Mouse (Mus musculus) retina, embryonic 14.5 days (tissue): ENCODE measurements around the gene Ucp3.

ENCODE experiments used
- DNase-seq: peaks from one replicate; pipeline ENCODE4 v3.0.0-alpha.2; 2015; ENCODE audit warnings: low spot score

Gene Ucp3

DNA sequence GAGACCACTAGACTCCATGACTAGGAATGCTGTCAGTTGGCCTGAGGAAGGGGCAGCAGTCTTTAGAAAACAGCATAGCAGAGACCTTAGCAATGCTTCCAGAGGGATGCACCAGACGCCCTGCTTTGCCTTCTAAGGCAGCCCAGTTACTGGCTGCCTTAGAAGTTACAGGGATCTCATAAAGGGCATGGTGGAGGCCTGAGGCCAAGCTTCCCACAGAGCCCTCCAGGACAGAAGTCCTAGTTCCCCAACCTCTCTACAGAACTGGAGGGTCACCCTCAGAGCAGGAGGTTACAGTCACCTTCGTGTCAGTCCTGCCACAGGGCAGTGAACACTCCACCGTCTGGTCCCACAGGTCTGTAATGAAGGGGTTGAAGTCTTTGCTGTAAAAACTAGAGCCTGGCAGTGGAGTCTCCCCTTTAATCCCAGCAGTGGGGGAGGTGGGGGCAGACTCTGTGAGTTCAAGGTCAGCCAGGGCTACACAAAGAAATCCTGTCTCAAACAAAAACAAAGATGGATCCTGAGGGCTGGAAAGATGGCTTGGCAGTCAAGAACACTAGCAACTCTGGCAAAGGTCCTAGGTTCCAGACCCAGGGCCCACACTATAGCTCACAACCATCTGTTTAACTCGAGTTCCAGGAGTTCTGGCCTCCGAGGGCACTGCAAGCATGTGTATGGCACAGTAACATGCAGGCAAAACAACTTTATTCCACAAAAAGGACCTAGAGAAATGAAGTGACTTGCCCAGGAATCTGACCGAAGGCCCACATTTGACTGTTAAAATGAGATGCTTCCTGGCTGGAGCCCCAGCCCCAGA, 28.4 kb downstream of the Ucp3 start:
- no peak for DNase-seq

DNA sequence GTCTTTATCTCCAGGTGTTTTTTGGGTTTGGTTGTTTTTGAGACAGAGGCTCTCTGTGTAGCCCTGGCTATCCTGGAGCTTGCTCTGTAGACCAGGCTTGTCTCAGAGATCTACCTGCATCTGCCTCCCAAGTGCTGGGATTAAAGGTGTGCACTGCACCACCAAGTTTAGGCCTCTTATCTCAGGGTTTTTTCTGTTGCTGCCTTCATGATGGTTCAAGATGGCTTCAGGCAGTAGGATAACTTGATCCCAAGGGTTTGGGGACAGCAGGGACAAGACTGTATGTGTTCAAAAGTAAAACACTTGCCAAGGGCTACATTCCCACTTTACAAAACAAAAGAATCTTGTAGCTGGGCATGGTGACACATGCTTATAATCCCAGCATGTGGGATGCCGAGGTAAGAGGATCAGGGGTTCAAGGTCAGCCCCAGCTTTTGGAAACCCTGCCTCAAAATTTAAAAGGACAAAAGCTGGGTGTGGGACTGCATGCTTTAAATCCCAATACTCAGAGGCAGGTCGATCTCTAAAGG, 29.1 kb downstream of the Ucp3 start:
- DNase-seq = no peak

DNA sequence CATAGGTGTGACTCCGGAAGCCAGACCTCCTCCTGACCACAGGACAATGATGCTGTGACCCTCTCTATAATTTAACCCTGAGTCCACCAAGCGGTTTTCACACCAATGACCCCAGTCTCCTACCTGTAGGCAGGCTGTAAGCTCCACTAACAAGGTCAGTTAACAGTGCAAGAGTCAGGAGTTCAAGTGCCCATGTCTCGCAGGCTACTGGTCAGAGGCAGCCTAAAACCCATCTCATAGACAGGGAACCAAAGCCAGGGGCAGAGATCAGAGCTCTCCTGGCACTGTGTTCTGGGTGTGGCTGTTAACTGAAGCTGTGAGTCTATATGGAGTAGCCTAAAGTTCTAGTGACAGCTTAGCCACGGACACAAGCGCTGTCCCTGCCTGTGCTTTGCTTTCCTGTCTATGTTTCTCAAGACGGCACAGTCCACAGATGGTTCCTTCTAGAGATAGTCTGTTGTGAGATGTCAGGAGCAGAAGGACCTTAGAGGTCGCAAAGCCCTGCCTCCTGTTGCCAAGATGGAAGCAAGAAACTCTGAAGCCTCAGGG, 29.7 kb downstream of the Ucp3 start:
- DNase-seq = no peak

DNA sequence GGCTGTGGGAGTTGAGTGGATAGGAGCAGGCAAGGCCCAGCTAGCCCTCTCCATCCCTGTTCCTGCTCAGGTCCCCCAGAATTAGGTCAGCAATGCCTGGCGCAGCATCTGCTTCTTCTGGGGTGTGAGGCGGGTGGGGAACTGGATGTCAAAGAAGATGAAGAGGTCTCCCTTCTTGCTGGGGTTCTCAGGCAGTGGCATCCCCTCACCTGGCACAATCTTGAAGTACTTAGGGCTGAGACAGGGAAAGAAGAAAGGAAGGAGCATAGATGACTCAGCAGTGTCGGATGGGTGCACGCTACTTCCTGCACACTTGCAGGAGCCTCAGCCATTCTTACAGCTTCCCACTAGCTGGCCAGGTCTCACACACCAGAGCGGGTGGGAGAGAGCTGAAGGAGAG, 30.3 kb downstream of the Ucp3 start:
- no peak for DNase-seq

DNA sequence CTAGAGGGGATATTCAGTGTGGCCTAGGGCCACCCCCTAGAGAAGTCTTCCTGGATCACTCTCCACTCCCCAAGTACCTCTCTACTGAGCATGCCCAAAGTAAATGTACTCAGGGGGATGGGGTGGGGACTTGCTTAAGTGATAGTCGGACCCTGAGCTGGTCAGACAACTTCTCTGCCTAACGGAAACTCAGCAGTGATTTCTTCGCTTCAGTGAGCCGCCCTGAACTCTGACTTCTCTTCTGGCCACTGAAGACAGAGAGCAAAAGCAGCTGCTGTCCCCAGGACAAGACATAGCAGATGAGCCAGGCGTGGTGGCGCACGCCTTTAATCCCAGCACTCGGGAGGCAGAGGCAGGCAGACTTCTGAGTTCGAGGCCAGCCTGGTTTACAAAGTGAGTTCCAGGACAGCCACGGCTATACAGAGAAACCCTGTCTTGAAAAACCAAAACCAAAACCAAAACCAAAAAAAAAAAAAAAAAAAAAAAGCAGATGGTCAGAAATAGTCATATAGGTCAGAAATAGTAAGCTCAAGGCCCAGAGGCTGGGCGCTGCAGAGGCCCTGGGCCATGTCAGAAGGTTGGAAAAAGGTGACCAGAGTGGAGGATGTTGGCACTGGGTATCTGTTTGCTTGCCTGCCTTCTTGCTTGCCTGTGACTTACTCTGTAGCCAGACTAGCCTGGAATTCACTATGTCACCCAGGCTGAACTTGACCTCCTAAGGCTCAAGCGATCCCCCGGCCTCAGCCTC, 32.1 kb downstream of the Ucp3 start:
- DNase-seq = no peak

DNA sequence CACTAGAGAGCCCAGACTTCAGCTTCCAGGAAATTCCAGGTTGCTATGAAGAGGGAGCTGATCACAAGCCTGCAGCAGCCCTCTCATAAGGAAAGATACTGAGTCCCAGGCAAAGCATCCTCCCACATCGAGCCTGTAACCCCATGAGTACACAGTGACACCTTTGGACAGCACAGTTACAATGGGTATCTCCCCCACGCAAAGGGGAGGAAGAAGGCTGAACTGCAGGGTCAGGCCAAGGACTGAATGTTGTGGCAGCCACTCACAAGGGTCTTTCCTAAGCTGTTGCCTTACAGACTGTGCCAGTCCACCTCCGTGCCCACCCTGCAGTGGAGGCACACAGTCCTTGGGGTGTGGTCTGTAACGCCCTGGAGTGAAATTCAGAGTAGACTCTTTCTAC, 33.7 kb downstream of the Ucp3 start:
- DNase-seq = no peak

DNA sequence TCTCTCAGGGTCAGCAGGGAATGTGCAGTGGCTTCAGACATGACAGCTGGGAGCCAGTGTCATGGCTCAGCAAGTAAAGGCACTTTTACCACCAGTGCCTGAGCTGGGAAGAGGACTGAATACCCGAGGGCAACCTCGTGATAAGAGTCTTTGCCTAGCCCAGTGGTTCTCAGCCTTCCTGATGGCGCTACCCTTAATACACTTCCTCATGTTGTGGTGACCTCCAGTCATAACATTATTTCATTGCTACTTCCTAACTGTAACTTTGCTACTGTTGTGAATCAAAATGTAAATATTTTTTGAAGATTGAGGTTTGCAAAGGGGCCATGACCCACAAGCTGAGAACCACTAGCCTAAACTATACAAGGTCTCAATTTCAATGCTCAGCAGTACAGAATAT, 35.9 kb downstream of the Ucp3 start:
- DNase-seq = no peak

DNA sequence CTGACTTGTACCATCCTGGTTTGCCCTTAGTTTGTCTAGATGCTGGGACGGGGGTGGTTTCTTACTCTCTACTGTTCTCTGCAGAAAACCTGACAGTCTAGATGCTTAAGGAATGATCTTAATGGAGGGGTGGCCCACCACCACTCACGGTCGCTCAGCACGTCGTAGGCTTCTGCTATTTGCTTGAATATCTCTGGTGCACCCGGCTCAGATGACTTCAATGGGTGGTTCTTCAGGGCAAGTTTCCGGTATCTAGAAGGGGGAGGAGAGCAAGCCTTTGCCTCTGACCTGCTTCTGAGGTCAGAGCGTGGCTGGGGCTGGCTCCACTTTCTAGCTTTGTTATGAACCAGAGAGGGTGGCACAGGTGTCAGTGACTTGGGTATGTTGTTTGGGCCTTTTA, 38.8 kb downstream of the Ucp3 start:
- DNase-seq = no peak

DNA sequence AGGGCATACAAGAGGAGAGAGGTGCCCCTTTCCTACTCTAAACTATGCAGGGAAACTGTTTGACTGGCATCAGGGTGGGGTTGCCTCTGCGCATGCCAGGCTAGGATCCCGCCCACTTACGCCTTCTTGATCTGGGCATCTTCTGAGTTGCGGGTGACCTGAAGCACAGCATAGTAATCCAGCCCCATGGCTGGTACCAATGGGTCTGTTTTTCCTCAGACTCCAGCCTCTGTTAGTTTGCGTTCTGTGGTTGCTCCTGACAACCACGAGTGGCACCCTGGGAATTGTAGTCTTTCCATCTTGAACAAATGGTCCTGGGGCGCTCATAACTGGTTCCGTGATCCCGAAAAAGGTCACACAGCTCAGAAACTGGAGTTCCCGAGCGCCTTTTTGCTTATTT, 41.8 kb downstream of the Ucp3 start, which contains the start of gene Dnajb13:
Dnajb13 (minus strand) TSS at position 388 of the 400 bp plus-strand sequence.
- DNase-seq = peak; percentile 28

DNA sequence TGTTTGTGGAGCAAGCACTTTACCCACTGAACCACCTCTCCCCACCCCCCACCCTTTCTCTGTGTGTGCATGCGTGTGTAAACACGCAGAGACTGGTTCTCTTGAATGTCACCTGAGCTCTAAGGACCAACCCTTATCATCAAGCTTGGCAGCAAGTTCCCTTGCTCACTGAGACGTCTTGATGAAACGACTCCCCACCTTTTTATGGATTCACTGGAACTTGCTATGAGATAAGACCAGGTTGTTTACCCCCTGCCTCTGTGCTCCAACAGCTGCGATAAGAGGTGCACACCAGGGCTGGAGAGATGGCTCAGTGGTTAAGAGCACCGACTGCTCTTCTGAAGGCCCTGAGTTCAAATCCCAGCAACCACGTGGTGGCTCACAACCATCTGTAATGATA, 47.4 kb downstream of the Ucp3 start:
- no peak for DNase-seq

DNA sequence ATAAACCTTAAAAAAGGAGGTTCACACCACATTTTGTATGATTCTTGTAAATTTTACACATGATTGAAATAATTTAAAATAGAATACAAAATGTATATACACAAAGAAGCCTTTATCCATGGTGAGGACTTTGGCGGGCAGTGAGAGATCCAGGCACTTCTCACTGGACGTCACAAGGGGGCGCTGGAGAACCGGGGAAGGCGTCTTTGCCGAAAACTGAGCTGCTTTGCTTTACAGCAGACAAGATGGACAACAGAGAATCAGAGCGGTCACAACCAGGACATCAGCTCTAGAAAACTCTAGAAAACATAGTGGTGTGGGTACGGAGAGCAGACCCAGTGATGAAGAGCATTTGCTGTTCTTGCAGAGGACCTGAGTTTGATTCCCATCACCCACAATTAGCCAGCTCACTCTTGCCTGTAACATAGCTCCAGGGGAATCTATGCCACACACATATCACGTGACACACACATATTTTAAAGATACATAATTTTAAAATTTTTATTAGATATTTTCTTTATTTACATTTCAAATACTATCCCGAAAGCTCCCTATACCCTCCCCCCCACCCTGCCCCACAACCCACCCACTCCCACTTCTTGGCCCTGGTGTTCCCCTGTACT, 48.0 kb downstream of the Ucp3 start:
- DNase-seq = peak; percentile 88

DNA sequence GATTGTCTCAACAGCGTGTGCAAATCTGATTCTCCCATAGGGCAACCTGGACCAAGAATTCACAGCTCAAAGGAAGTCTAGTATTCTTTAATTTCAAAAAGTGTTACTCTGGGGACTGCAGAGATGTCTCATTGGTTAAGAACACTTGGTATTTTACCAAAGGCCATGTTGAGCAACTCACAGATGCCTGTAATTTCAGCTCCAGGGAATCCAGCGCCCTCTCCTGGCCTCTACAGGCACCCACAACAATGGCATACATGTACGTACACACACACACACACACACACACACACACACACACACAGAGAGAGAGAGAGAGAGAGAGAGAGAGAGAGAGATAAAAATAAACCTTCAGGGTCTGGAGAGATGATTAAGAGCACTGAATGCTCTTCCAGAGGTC, 49.4 kb downstream of the Ucp3 start:
- DNase-seq = no peak

DNA sequence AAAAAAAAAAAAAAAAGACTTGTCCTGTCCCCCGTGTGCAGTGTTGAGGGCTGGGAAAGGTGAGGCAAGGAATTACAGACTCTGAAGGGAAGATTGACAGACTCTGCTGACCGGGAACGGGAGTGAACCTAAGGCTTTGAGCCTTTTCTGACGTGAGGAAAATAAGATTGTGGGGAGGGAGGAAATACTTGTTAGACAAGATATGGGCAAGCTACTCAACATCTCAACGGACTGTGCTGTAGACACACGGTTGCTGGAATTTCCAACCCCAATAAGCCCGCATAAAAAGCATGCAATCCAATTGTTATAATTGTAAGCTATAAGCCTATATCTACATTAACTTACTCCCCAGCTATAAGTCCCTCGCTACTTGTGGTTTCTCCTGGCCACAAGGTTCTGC, 51.9 kb downstream of the Ucp3 start:
- no peak for DNase-seq

DNA sequence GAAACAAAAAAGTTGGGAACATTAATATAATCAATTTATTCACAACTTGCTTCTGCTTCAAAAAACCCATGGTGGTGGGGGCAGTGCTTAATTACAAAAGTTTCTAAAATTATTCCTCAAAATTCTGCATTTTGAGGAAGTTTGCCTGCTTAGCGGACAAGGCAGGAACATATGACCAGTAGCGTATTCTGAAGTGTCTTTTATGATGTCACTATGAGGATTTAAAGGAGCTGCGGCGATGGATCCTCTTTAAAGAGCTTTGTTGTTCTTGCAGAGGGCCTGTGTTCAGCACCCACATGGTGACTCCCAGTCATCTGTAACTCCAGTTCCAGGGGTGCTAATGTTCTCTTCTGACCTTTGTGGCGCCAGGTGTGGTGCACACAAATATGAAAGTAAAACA, 58.0 kb downstream of the Ucp3 start:
- DNase-seq = no peak

DNA sequence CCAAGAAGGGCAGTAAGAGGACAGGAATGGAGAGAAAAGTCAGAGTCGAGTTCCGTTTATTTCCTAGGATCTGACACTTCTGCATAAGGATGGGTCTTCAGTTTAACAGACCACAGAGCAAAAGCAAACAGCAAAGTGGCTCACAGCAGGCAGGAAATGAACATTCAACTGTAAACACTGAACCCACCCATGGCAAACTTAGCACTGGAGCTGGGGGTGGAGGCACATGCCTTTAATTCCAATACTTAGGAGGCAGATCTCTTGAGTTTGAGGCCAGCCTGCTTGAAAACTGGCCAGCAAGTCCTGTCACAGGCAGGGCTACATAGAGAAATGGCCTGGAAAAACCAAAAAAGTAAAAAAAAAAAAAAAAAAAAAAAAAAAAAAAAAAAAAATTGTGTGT, 60.7 kb downstream of the Ucp3 start:
- DNase-seq = no peak

DNA sequence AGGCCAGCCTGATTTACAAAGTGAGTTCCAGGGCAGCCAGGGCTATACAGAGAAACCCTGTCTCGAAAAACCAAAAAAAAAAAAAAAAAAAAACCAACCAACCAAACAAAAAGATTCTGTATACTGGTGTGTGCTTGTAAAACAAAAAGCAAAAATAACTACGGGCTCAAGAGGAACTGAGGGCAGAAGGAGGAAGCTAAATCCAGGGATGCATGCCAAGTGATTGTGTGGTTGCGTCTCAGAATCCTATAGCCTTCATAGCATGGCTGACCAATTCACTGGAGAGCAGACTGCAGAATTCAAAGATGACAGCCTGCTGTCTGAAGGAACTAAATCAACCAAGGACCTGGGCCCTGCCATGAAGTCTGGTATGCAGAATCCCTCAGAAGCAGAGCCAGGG, 61.4 kb downstream of the Ucp3 start:
- no peak for DNase-seq

DNA sequence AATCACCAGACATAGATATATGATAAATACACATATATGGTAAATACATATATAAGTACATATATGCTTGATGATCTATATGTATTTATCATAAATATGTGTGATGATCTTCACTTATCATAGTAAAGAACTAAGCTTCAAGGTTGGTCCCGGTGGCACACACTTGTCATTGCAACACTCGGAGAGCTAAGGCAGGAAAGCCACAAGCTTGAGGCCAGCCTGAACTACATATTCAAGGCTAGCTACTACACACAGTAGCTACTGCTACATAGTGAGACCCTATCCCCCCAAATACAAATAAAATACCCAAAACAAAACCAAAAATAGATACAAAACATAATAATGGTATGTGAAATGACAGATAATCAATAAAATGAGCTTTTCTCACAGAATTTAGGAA, 63.0 kb downstream of the Ucp3 start:
- no peak for DNase-seq
